Mouse (Mus musculus) urinary bladder, adult 2 months (tissue): ENCODE measurements around the gene 5730522E02Rik. TPM values are rescaled to one million over a fixed set of nuclear protein-coding genes. Genes with fewer than 3 reads are reported as not detected.

Experiments used
- DNase-seq: peaks from one replicate; pipeline ENCODE4 v3.0.0; 2022; ENCODE audit warnings: low spot score
- polyA plus RNA-seq: library from polyadenylated mRNA; depleted of rRNA; stranded (reverse); fragments of >200 nt; gene quantifications from 2 replicates; pipeline ENCODE4 v1.2.3, GENCODE M21; 2012; rRNA removed

Gene 5730522E02Rik
- polyA plus RNA-seq, 1 experiment = 0.07 TPM

DNA sequence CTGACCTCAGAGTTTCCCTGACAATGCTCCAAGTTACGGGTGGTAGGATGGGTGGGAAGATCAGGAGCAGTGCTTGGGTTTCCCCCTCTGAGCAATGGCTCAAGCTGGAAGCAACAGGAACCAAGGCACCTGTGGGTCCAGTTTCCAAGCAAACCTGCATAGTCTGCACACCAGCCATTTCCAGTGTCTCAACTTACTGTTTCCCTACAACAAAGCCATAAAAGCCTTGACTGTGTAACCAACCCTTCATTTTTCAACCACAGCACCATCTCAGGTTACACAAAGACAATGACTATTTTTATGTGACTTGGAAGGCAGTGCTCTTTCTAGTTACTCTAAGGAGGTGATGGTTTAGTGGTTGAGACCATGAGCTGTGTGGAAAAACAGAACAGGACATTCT is 530.7 kb downstream of the 5730522E02Rik start:
- no peak for DNase-seq

DNA sequence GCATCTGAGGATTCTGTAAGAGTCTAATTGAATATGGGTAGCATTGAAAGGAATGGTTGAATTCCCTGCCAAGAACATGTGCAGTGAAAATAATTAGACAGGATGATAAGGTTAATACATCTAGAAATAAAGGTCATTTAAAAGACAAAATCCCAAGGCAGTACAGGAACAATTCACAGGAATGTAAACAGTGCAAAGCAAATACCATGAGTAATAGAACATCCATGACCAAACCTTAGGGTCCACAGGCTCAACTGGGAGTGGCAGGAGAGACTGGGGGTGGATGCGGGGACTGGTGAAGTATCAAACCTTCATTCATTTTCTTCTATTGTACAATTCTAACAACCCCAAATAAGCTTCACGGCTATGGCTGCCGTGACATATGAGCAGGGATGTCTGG is 536.4 kb downstream of the 5730522E02Rik start:
- no peak for DNase-seq

DNA sequence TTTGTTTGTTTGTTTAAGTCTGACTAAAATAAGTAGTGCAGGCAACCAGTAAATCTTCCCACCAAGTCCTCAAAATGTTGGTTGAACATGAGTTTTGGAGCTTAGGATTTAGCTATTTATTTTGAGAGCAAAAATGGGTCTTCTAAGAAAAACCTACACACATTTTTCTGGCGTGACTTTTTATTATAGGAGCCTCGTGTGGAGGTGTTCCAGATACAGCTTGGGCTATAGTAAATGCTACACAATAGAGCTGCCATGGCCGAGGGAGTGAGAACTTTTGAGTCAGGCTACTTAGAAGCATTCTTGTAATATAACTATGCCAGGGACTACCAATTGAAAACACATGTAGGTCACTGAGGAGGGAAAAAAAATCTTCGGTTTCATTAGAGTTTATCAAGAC is 540.5 kb downstream of the 5730522E02Rik start:
- no peak for DNase-seq

DNA sequence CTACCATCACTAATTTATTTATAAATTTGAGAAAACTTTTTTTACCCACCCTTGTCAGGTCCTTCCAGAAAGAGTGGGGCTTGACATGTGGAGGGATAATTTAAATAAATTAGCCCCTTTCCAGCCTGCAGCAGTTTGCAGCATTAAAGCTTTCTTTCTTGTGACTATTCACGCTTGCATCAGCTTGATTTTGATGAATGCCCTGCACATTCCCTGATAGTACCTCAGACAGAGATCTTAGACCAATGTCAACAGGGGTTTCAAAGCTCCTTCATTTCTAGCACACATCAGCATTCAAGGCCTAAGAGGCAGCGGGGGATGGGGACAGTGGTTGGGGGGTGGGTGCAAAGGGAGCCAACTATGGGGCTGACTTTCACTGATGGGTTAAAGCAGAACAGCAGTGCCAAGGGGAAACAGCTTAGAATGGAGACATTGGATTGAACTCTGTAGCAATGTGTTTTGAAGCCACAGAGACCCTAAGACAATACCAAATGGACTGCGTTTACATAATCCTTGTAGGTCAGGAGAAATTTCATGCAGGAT is 545.9 kb downstream of the 5730522E02Rik start:
- no peak for DNase-seq

DNA sequence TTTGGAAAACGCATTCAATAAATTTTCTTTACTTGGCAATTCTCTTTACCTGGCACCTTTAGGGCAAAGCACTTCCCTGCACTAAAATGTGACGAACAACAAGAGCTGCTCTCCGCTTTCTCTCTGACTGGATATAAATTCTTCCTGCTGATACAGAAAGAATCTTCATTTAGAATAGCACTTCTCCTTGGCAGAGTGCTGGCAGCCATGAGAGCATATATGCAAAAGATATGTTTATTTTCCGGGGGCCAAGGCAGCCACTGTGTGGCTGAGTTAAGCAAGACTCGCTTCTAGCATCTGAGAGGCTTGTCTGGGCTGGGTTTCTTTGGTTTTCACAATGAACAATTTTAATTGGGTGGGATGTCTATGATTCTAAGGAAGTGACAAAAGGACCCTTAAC is 564.3 kb downstream of the 5730522E02Rik start:
- DNase-seq = no peak

DNA sequence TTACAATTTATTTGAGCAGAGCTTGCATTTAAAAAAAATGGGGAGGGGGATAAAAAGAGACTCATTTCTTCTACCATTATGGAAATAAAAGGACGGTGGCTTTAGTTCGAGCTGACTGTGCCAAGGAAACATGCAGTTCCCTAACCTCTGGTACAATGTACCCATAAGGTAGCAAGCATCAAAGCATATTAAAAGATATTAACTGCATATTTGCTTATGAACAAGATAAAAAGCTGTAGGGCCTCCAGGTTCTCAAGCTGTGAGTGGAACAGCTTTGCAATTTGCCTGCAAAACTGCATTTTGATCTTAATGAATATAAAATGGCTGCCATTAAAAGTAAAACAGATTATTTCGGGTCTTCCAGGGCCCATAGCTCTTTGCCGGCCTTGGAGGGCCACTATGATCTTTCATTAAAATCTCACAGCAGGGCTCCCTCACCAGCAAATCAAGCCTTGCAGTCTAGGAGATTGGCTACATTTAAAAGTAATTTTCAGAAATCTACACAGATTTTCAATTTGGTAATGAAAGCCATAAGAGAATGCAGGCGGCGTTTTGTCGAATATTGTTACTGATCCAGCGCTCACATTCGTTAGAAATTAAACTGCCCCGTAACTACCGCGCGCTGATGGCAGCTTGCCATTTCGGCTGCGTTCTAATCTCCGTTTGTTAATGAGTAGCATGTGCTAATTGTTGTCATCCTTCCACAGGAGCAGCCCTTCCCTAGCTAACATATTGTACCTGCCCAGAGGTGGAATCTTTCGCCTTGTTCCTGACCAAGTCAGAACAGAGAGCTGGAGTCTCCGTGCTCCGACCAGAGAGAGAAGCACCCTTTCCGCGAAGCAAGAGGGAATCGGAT is 565.6 kb downstream of the 5730522E02Rik start:
- no peak for DNase-seq

DNA sequence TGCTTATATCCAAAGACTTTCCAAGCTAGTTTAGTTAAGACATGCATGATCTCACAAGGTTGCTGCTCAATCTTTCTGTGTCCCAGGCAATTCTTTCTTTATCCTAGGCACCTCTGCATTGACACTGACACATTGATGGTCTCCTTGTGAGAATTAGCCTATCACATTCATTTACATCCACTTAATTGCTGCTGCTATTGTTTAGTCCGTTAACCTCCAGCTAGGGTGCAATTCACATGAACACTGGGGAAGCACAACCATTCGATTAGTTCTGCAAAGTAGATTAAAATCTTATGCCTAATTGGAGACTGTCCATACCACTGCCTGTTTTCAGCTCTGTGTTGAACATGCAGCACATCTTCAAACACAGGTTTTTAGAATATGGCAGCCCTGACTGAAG is 603.7 kb downstream of the 5730522E02Rik start:
- no peak for DNase-seq

DNA sequence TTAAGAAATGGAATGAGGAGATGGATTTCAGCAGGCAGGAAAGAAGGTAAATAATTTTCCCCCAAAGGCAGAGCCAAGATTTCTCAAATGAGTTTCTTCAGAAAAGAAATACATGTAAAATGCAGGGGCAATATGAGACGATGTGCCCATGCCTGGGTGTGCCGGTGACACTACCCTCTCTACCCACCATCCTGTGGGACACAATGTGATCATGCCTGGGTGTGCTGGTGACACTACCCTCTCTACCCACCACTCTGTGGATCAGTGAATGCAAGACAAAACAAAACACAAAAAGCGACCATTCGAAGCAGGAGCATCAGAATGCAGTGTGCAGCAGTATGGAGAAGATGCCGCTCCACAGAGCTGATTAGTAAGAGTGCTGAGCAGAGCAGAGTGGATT is 610.5 kb downstream of the 5730522E02Rik start:
- no peak for DNase-seq

DNA sequence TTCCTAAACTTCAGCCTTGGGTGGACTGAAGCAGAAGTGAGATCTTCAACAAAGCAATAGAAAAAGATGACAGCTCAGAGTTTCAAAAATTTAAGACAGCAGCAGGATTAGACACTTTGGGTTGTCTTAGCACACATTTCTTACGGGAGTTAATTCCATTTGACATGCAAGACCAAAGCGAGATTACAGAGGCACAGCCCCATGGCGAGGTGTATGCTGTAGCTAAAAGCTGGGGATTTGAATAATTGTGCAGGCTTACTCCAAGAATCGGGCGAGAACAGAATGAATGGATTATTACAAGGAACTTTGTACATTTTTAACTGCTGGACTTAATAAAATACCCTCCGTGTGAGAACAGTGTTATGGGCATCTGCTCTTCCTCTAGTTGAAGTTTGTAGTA is 615.3 kb downstream of the 5730522E02Rik start:
- DNase-seq = no peak

DNA sequence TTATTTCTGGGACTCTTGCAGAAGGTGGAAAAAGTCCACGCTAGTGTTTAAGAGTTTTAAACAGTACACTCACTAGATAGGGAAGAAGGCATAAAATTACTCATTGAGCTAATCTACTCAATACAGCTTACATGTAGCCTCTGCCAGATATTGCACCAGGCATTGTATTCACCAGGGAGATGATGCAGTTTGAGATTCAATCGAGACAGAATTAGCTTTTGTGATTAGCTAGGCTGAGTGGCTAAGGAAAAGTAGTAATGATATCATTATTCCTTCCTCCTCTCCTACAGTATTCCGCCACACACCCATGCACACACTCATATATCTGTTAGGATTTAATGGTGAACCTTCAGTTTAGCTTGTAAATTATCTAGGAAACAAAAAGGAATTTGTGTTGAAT is 615.8 kb downstream of the 5730522E02Rik start:
- no peak for DNase-seq

DNA sequence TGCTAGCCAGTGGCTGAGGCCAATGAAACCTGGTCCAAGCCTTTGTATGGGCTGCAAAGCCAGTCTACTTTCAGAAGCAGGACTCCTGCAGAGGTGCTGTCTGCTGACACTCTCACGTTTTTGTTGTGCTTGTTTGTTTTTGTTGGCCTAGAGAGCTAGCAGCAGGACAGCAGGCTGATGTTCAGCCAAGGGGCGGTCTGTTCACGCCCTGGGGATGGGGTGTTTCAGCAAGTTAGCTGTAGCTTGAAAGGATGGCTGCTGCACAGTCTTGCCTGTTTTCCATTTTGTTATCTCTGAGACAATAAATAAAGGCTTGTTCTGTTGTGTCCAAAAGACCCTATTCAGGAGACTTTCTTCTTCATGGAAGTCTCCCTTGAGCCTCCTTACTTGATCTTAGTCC is 618.3 kb downstream of the 5730522E02Rik start:
- DNase-seq = no peak

DNA sequence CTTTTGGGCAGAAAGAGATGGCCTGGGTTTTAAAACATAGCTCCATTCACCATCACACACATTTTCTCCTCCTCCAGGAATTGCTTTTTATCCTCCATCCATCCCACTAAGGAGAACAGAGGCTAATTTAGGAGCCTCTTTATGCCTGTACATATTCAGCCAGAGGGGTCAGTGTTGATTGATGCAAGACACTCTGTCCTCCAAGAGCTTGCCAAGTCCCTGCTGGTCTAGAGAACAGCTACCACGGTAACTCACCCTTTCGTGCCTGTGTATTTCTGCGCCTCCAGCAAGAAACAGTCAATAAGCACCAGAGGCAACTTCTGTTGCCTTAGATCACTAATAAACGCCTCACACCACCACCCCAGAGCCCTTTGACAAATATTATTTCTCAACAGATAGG is 620.3 kb downstream of the 5730522E02Rik start:
- no peak for DNase-seq

DNA sequence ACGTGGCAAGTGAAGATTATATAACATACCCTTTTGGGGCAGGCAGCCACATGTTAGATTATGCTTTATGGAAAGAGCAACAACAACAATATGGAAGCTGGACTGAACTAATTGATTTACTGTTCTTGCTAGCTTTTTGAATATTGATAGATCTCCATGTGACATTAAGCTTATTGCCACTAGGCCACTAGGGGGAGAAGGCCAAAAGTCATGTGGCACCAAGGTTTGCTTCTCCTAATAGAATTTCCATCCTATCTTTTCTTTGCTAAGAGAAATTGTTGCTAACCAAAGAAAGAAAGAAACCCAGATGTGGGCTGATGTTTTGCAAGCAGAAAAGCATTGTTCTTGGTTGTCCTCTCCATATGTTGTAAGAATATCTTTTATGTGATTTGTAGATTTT is 621.1 kb downstream of the 5730522E02Rik start:
- no peak for DNase-seq

DNA sequence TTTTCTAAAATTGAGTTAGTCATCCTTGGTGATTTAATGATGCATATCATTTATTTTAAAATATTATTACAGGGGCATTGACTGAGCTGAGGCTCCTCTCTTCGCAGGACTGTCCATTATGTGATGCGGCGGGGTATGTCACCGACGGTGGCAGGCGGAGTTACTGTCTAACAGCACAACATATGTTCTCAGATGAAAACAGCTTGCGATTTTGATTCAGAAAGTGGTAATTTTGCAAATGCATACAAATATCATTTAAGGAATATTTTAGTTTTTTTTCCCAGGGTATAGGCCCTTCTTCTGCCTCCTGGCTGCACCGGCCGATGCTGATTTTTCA is 636.5 kb downstream of the 5730522E02Rik start:
- no peak for DNase-seq

DNA sequence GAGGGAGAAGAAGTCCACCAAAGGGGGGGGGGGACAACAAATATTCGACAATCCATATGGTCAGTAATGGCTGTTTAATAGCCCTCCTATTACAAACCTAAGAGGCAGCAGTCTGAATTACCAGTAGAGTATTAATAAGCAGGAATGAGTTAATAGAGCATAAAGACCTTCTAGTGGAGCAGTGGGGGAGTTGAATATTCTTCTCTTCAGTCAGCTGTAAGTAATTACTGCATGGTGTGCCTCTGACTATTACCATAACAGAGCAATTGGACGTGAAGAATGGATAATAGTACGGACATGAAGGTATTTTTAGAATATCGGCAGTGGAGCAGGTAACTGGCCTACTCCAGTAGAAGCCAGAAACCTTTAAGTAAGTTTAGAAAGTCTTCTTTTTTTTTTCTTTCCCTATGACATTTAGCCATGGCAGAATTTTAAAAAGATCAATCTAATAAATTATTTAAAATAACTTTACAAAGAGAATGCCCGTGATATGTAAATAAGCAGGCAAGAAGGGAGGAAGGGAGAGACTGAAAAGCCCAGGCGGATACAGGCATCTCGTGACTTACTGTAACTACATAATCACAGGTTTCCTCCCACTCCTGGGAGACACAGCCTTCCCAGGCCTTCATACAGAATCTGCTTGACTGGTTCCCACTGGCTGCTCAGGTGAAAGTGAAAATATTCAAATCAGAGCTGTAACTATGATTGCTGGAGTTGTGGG is 637.0 kb downstream of the 5730522E02Rik start:
- no peak for DNase-seq

DNA sequence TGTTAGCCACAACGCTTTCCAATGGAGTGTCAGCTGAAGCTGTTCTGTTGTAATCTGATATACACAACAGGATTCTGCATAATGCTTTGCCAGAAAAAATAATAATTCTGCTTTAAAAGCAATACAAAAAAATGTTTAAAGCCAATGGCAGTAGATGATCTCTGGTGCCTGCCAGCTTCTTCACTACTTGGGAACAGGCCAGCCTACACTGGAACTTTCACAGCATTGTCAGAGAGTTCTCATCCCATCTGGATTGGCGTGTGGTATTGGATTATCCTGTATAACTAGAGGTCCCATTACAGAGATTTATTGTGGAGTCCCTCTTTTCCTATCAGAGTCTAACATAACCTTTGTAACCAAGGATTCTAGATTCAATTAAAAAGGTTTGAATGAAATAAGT is 639.2 kb downstream of the 5730522E02Rik start:
- no peak for DNase-seq

Other genes starting within 250 kb of the 5730522E02Rik start
- 8.8 and 9.8 TPM in 2 replicates for gene Fancl, start 175.4 kb upstream of the 5730522E02Rik start, polyA plus RNA-seq